Mouse (Mus musculus) erythroblast, embryonic 14.5 days (primary cell): ENCODE data around the gene Clec2e.

ENCODE experiments used
- GATA1 ChIP-seq: IDR thresholded peaks from 2 replicates; pipeline ENCODE4 v1.6.1; 2012; ENCODE audit warnings: low read length, inconsistent platforms, mixed read lengths
- TAL1 ChIP-seq: IDR thresholded peaks from 3 replicates; pipeline ENCODE4 v1.6.1; 2012; ENCODE audit warnings: low read length, inconsistent platforms, mixed read lengths

GRCm38 (mm10) chr6:129088161-129088560, 12.6 kb downstream of the Clec2e start:
- TF ChIP-seq GATA1 (no peak), TAL1 (no peak)
